Mouse (Mus musculus) liver, adult (tissue): Measurements from ENCODE around the gene Sema4g.

Experiments used
- GATA4 ChIP-seq: IDR thresholded peaks from 2 replicates; pipeline ENCODE4 v1.6.1; 2014; ENCODE audit warnings: mild to moderate bottlenecking, low read length; ENCODE audit not compliant: insufficient replicate concordance

Sema4g gene

GRCm38 (mm10) chr19:45048644-45049365 lies 59.9 kb downstream of the Sema4g start:
- TF ChIP-seq GATA4 = no peak

GRCm38 (mm10) chr19:45049523-45049922 lies 60.6 kb downstream of the Sema4g start:
- TF ChIP-seq GATA4 = no peak
